Mouse (Mus musculus) lung, embryonic 14.5 days (tissue): ENCODE measurements around the gene Gtdc1. TPM values are rescaled to one million over a fixed set of nuclear protein-coding genes. Genes with fewer than 3 reads are reported as not detected.
A peak's percentile ranks its signal among the peaks of the same experiment; 100 is the strongest.

Experiments used
- ATAC-seq: fragments of 200-750 bp; cut with Nextera tagmentation; 2 replicates; pipeline ENCODE4 v1.8.0; 2017; ENCODE audit warnings: mild to moderate bottlenecking, moderate TSS enrichment, moderate library complexity; ENCODE audit not compliant: insufficient read depth
- DNase-seq: peaks from one replicate; pipeline ENCODE4 v3.0.0-alpha.2; 2015
- H3K27ac ChIP-seq: fragments of 300-500 bp; sonication (generic); 2 replicates; pipeline ENCODE4 v1.5.1; 2014; ENCODE audit warnings: low read depth, mild to moderate bottlenecking, moderate library complexity
- H3K27me3 ChIP-seq: fragments of 300-500 bp; sonication (generic); 2 replicates; pipeline ENCODE4 v1.6.1; 2014; ENCODE audit warnings: low read length, control low read depth; ENCODE audit not compliant: insufficient read depth
- H3K36me3 ChIP-seq: fragments of 300-500 bp; sonication (generic); 2 replicates; pipeline ENCODE4 v1.6.1; 2014; ENCODE audit warnings: control low read depth; ENCODE audit not compliant: insufficient read depth
- H3K4me1 ChIP-seq: fragments of 300-500 bp; sonication (generic); 2 replicates; pipeline ENCODE4 v1.6.1; 2014; ENCODE audit warnings: antibody characterized with exemption, control low read depth; ENCODE audit not compliant: insufficient read depth
- H3K4me2 ChIP-seq: fragments of 300-500 bp; sonication (generic); 2 replicates; pipeline ENCODE4 v1.6.1; 2014; ENCODE audit warnings: mild to moderate bottlenecking
- H3K4me3 ChIP-seq: fragments of 300-500 bp; sonication (generic); 2 replicates; pipeline ENCODE4 v1.5.1; 2014; ENCODE audit warnings: low read depth, low read length
- H3K9ac ChIP-seq: fragments of 300-500 bp; sonication (generic); 2 replicates; pipeline ENCODE4 v1.6.1; 2014
- H3K9me3 ChIP-seq: fragments of 300-500 bp; sonication (generic); 2 replicates; pipeline ENCODE4 v1.6.1; 2016; ENCODE audit warnings: low read depth, low read length, control low read depth
- CTCF ChIP-seq: IDR thresholded peaks from 2 replicates; pipeline ENCODE4 v1.5.1; 2016; ENCODE audit warnings: antibody characterized with exemption, low read depth
- WGBS: fragments of 180-500 bp; shearing (Covaris S2); extraction: QIAGEN DNeasy Blood & Tissue Kit; methylation state at CpG from one replicate; pipeline ENCODE4 v1.1.7; 2014; 5-methylcytosine and 5-hydroxymethylcytosine counted together
- polyA plus RNA-seq: library from polyadenylated mRNA; unstranded; fragments of >200 nt; fragmentation: Nextera tagmentation; extraction: Ambion mirVana; gene quantifications from 2 replicates; pipeline ENCODE4 v1.2.1, GENCODE M21; 2014

Gtdc1 gene
- polyA plus RNA-seq, result 14.2 and 15.2 TPM in 2 replicates

DNA sequence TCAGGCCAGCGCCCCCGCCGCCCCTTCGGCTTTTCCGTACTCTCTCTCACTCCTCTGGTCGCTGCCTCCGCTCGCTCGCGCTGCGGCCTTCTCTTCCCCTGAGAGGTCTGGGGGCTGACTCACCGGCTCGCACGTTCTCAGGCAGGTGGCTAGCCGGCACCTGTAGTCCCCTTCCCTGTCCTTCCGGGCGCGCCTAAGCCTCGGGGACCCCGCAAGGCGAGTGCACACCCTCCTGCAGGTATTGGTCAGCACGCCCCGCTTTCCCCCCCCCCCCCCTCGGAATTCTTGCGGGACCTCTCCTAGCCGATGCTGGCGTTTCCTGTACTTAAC, at the start of gene Gtdc1:
Gene Gtdc1 (minus strand): TSS at position 176 of the 330 bp plus-strand sequence.
- H3K4me2 ChIP-seq, result peak within 1 kb of the TSS; percentile 70
- ATAC-seq, result peak; percentile 71
- no peaks in the 10 kb centered on the region for H3K27me3 ChIP-seq
- peaks cover 7% of the 10 kb centered on the region; the same call in 1 of the 2 replicates for H3K4me1 ChIP-seq
- peak within 1 kb of the TSS; percentile 77 for H3K9ac ChIP-seq
- peak within 1 kb of the TSS; percentile 76 for H3K4me3 ChIP-seq
- 0% methylated on average over 27 of the region's 27 CpGs for WGBS
- DNase-seq, result no peak
- H3K27ac ChIP-seq, result peak within 1 kb of the TSS; percentile 94
- no peak for TF ChIP-seq CTCF
- no peaks in the 10 kb centered on the region for H3K36me3 ChIP-seq
- H3K9me3 ChIP-seq, result no peaks in the 10 kb centered on the region

DNA sequence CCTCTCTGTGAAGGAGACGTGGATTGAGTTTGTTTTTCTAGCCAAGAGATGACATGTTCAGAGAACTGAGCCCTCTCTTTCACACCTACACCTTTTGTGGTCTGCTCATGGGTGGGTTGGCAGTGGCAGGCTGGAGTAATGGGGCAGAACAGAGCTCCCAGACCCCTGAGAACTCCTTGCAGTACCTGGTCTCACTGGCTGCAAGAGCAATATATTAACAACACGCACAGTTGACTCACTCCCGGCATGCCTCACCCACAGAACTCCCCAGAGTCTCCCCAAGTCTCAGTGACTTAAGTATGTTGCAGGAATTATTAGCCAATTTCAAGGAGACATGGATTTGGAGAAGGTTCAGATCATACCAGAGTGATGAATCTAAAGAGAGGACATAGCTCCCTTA, 49.6 kb upstream of the Gtdc1 start:
- Histone ChIP-seq H3K4me1 (peaks cover 11% of the 10 kb centered on the region), H3K27me3 (no peaks in the 10 kb centered on the region), H3K4me3 (no peak overlapping the region), H3K4me2 (no peak overlapping the region), H3K36me3 (no peaks in the 10 kb centered on the region), H3K9me3 (no peaks in the 10 kb centered on the region), H3K27ac (no peak overlapping the region), H3K9ac (no peak overlapping the region)
- ATAC-seq (no peak), DNase-seq (no peak)
- no peak for TF ChIP-seq CTCF
- WGBS, result 48% methylated on average over 3 of the region's 3 CpGs

DNA sequence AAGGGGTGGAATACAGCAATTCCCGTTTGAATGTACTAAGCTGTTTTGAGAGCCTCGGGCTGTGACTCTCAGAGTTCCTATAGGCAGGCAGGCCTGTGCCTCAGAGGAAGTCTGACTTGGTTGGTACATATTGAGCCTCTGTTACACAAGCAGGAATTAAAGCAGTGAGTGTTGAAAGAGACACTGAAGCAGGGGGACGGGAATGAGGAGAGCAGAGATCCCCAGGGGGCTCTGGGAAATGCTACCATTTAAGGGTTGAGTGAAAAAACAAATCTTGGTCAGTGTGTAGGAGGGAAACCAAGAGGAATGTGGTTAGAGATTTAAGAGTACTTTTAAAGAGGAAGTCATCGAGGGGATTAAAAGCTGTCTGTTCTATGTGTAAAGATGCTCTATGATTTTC, 49.0 kb upstream of the Gtdc1 start:
- DNase-seq, result peak; percentile 20
- H3K27ac ChIP-seq, result no peak overlapping the region

GRCm38 (mm10) chr2:44973828-44974227, 46.4 kb upstream of the Gtdc1 start:
- Histone ChIP-seq H3K9ac (no peak overlapping the region), H3K9me3 (no peaks in the 10 kb centered on the region), H3K27me3 (no peaks in the 10 kb centered on the region), H3K36me3 (no peaks in the 10 kb centered on the region), H3K4me1 (peaks cover 1% of the 10 kb centered on the region; the same call in 1 of the 2 replicates), H3K27ac (no peak overlapping the region), H3K4me2 (no peak overlapping the region), H3K4me3 (no peak overlapping the region)
- DNase-seq (no peak), ATAC-seq (no peak)
- TF ChIP-seq CTCF, result no peak
- 71% methylated on average over 6 of the region's 6 CpGs for WGBS

More for the DNA sequence above, 49.0 kb upstream of the Gtdc1 start:
- peaks cover 11% of the 10 kb centered on the region for H3K4me1 ChIP-seq
- H3K36me3 ChIP-seq, result no peaks in the 10 kb centered on the region
- no peak overlapping the region for H3K4me2 ChIP-seq
- H3K9ac ChIP-seq, result no peak overlapping the region
- 36% methylated on average over 4 of the region's 4 CpGs for WGBS
- no peak for ATAC-seq
- H3K27me3 ChIP-seq, result no peaks in the 10 kb centered on the region
- no peak overlapping the region for H3K4me3 ChIP-seq
- no peak for TF ChIP-seq CTCF
- H3K9me3 ChIP-seq, result no peaks in the 10 kb centered on the region

GRCm38 (mm10) chr2:44970087-44970646, 42.7 kb upstream of the Gtdc1 start:
- H3K27ac ChIP-seq, result no peak overlapping the region
- H3K27me3 ChIP-seq, result no peaks in the 10 kb centered on the region
- H3K4me1 ChIP-seq, result no peaks in the 10 kb centered on the region
- TF ChIP-seq CTCF, result no peak
- no peaks in the 10 kb centered on the region for H3K36me3 ChIP-seq
- H3K9ac ChIP-seq, result no peak overlapping the region
- DNase-seq (no peak), ATAC-seq (no peak)
- H3K9me3 ChIP-seq, result no peaks in the 10 kb centered on the region
- WGBS, result 93% methylated on average over 6 of the region's 6 CpGs
- H3K4me2 ChIP-seq, result no peak overlapping the region
- H3K4me3 ChIP-seq, result no peak overlapping the region

DNA sequence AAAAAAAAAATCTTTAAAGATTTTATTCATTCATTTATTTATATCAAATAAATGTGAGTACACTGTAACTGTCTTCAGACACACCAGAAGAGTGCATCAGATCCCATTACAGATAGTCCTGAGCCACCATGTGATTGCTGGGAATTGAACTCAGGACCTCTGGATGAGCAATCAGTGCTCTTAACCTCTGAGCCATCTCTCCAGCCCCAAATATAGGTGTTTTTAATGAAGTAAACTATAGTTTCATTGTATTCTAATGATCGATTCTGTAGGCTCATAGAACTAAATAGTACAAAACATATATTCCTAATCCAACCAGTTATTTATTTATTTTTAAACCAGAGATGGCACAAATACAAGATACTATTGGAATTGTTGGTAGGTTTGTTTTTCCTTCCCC, 42.2 kb upstream of the Gtdc1 start:
- Histone ChIP-seq H3K27ac (no peak overlapping the region), H3K4me3 (no peak overlapping the region), H3K36me3 (no peaks in the 10 kb centered on the region), H3K4me1 (no peaks in the 10 kb centered on the region), H3K9me3 (no peaks in the 10 kb centered on the region), H3K4me2 (no peak overlapping the region), H3K9ac (no peak overlapping the region), H3K27me3 (no peaks in the 10 kb centered on the region)
- no peak for ATAC-seq
- DNase-seq, result no peak
- TF ChIP-seq CTCF, result no peak
- WGBS, result 96% methylated on average over 1 of the region's 1 CpGs

GRCm38 (mm10) chr2:44969226-44969625, 41.8 kb upstream of the Gtdc1 start:
- no peak overlapping the region for H3K4me3 ChIP-seq
- TF ChIP-seq CTCF, result no peak
- 53% methylated on average over 2 of the region's 2 CpGs for WGBS
- DNase-seq (peak; percentile 21), ATAC-seq (no peak)
- H3K27ac ChIP-seq, result no peak overlapping the region
- H3K4me2 ChIP-seq, result no peak overlapping the region
- no peak overlapping the region for H3K9ac ChIP-seq
- H3K9me3 ChIP-seq, result no peaks in the 10 kb centered on the region
- H3K4me1 ChIP-seq, result no peaks in the 10 kb centered on the region
- no peaks in the 10 kb centered on the region for H3K27me3 ChIP-seq
- H3K36me3 ChIP-seq, result no peaks in the 10 kb centered on the region
